Mouse (Mus musculus): ENCODE results near the gene Rbm20. TPM values are rescaled to one million over a fixed set of nuclear protein-coding genes. Genes with fewer than 3 reads are reported as not detected.

Rbm20 gene
- 0.86 and 0.88 TPM in 2 replicates for polyA plus RNA-seq (2015; fragmentation: Nextera tagmentation; extraction: Ambion mirVana)

GRCm38 (mm10) chr19:53676718-53677634, at the start of gene Rbm20:
Gene Rbm20, plus strand, starts transcription at chr19:53677306.
- Histone ChIP-seq H3K4me1 (ENCODE audit: control insufficient read depth, insufficient read depth, low read depth, low read length) (peaks cover 9% of the 10 kb centered on the region), H3K4me2 (ENCODE audit: low read length) (peak within 1 kb of the TSS; percentile 100), H3K9me3 (ENCODE audit: control insufficient read depth, low read length) (no peaks in the 10 kb centered on the region), H3K9ac (ENCODE audit: low read depth, low read length) (peak within 1 kb of the TSS; percentile 67), H3K36me3 (ENCODE audit: control insufficient read depth, insufficient read depth, low read length) (no peaks in the 10 kb centered on the region), H3K27ac (ENCODE audit: low read depth, low read length) (no peak within 1 kb of the TSS), H3K4me3 (ENCODE audit: low read length) (peak within 1 kb of the TSS; percentile 63), H3K27me3 (replicated peaks; ENCODE audit: control insufficient read depth, insufficient read depth, low read length) (peaks cover 28% of the 10 kb centered on the region)
- ATAC-seq: peak; percentile 88
- WGBS: under 1% methylated on average over 64 of the region's 82 CpGs

DNA sequence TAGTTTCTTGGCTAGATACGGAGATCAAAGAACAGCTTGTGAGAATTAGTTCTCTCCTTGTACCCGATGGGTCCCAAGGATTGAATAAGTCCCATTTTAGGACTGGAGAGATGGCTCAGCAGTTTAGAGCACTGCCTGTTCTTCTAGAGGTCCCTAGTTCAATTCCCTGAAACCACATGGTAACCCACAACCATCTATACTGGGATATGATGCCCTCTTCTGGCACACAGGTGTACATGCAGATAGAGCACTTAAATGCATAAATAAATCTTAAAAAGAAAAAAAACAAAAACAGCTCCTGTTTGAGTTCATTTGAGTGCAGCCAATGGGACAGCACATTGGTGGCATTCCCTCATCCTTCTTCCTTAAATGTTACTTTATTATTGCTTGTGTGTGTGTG, 39.1 kb upstream of the Rbm20 start:
- Histone ChIP-seq H3K4me3 (ENCODE audit: low read length) (no peak overlapping the region), H3K9ac (ENCODE audit: low read depth, low read length) (no peak overlapping the region), H3K27me3 (replicated peaks; ENCODE audit: control insufficient read depth, insufficient read depth, low read length) (no peaks in the 10 kb centered on the region), H3K27ac (ENCODE audit: low read depth, low read length) (no peak overlapping the region), H3K4me2 (ENCODE audit: low read length) (no peak overlapping the region), H3K4me1 (ENCODE audit: control insufficient read depth, insufficient read depth, low read depth, low read length) (no peaks in the 10 kb centered on the region), H3K36me3 (ENCODE audit: control insufficient read depth, insufficient read depth, low read length) (peaks cover 44% of the 10 kb centered on the region), H3K9me3 (ENCODE audit: control insufficient read depth, low read length) (no peaks in the 10 kb centered on the region)
- ATAC-seq: no peak
- 92% methylated on average over 2 of the region's 2 CpGs for WGBS

DNA sequence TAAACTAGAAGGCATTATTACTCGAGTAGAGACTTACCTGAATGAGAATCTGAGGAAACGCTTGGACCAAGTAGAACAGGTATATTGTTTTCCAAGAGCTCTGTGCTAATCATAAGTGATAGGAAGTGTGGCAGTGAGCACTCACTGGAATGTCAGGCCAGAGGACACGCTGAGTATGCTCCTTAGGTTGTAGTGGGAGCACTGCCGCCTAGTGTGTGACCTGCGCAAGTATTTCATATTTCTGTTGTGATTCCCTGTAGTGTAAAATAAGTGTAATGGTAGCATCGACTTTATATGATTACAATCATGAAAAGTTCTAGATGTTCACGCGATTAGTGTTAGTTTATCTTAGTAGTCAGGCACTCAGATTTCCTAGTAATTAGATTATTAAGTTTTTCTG, 38.4 kb upstream of the Rbm20 start:
- Histone ChIP-seq H3K27ac (ENCODE audit: low read depth, low read length) (no peak overlapping the region), H3K36me3 (ENCODE audit: control insufficient read depth, insufficient read depth, low read length) (peaks cover 42% of the 10 kb centered on the region), H3K4me1 (ENCODE audit: control insufficient read depth, insufficient read depth, low read depth, low read length) (no peaks in the 10 kb centered on the region), H3K27me3 (replicated peaks; ENCODE audit: control insufficient read depth, insufficient read depth, low read length) (no peaks in the 10 kb centered on the region), H3K4me2 (ENCODE audit: low read length) (no peak overlapping the region), H3K4me3 (ENCODE audit: low read length) (no peak overlapping the region), H3K9ac (ENCODE audit: low read depth, low read length) (no peak overlapping the region), H3K9me3 (ENCODE audit: control insufficient read depth, low read length) (no peaks in the 10 kb centered on the region)
- 91% methylated on average over 8 of the region's 8 CpGs for WGBS
- ATAC-seq: no peak

DNA sequence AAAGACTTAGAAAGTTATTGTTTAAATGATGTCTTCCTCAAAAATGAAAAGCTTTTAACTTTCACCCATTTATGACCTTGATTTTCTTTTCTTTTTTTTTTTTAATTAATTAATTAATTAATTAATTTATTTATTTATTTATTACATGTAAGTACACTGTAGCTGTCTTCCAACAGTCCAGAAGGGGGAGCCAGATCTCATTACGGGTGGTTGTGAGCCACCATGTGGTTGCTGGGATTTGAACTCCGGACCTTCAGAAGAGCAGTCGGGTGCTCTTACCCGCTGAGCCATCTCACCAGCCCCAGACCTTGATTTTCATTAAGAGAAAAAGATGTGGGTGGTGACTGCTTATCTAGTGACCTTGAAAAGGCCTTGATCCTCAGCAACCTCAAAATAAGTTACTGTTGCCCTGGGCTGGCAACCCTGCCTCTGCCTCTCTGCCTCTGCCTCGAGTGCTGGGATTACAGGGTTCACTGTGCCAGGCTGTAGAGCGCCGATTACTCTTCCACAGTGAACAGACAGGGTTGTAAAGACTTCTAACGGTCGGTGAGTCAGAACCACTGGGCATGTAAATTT, 33.0 kb upstream of the Rbm20 start:
- Histone ChIP-seq H3K27me3 (replicated peaks; ENCODE audit: control insufficient read depth, insufficient read depth, low read length) (no peaks in the 10 kb centered on the region), H3K4me3 (ENCODE audit: low read length) (no peak overlapping the region), H3K27ac (ENCODE audit: low read depth, low read length) (no peak overlapping the region), H3K9ac (ENCODE audit: low read depth, low read length) (no peak overlapping the region), H3K4me1 (ENCODE audit: control insufficient read depth, insufficient read depth, low read depth, low read length) (peaks cover 3% of the 10 kb centered on the region; the same call in 1 of the 2 replicates), H3K36me3 (ENCODE audit: control insufficient read depth, insufficient read depth, low read length) (peaks cover 47% of the 10 kb centered on the region), H3K9me3 (ENCODE audit: control insufficient read depth, low read length) (no peaks in the 10 kb centered on the region), H3K4me2 (ENCODE audit: low read length) (no peak overlapping the region)
- WGBS: 93% methylated on average over 9 of the region's 9 CpGs
- no peak for ATAC-seq

- H3K4me2 ChIP-seq (ENCODE audit: low read length): no peak overlapping the region
- no peaks in the 10 kb centered on the region for H3K9me3 ChIP-seq (ENCODE audit: control insufficient read depth, low read length)
- peaks cover 24% of the 10 kb centered on the region for H3K36me3 ChIP-seq (ENCODE audit: control insufficient read depth, insufficient read depth, low read length)
- no peaks in the 10 kb centered on the region for H3K27me3 ChIP-seq (replicated peaks; ENCODE audit: control insufficient read depth, insufficient read depth, low read length)
- H3K4me1 ChIP-seq (ENCODE audit: control insufficient read depth, insufficient read depth, low read depth, low read length): peaks cover 3% of the 10 kb centered on the region; the same call in 1 of the 2 replicates
- ATAC-seq: no peak
- 87% methylated on average over 9 of the region's 9 CpGs for WGBS
- H3K9ac ChIP-seq (ENCODE audit: low read depth, low read length): no peak overlapping the region
- H3K27ac ChIP-seq (ENCODE audit: low read depth, low read length): no peak overlapping the region
- H3K4me3 ChIP-seq (ENCODE audit: low read length): no peak overlapping the region
These were observed 29.8 kb upstream of the Rbm20 start for GRCm38 (mm10) chr19:53647301-53647700.

DNA sequence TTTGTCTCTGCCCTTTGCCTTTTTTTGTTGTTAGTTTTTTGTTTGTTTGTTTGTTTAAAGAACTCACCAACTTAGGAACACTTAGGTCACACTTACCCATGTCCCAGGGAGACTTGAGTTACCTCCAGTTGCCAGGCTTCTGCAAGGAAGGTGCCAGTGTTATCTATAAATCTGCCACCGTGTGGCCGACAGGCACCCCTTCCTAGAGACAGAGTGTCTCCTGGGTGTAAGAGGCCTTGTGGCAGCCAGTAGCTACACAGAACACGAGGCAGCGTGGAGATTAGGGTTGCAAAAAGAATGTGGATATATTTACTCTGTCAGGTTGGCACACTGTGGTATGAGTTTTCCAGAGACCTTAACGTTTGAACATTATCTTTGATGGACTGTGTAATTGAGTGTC, 29.1 kb upstream of the Rbm20 start:
- Histone ChIP-seq H3K27ac (ENCODE audit: low read depth, low read length) (no peak overlapping the region), H3K27me3 (replicated peaks; ENCODE audit: control insufficient read depth, insufficient read depth, low read length) (no peaks in the 10 kb centered on the region), H3K4me2 (ENCODE audit: low read length) (no peak overlapping the region), H3K9me3 (ENCODE audit: control insufficient read depth, low read length) (no peaks in the 10 kb centered on the region), H3K4me1 (ENCODE audit: control insufficient read depth, insufficient read depth, low read depth, low read length) (peaks cover 5% of the 10 kb centered on the region; the same call in 1 of the 2 replicates), H3K36me3 (ENCODE audit: control insufficient read depth, insufficient read depth, low read length) (peaks cover 21% of the 10 kb centered on the region; the same call in 1 of the 2 replicates), H3K4me3 (ENCODE audit: low read length) (no peak overlapping the region), H3K9ac (ENCODE audit: low read depth, low read length) (no peak overlapping the region)
- WGBS: 42% methylated on average over 5 of the region's 5 CpGs
- 0 out of 2 replicates have a peak, but pooled peaks have one; percentile 15 for ATAC-seq

- Histone ChIP-seq H3K4me1 (ENCODE audit: control insufficient read depth, insufficient read depth, low read depth, low read length) (peaks cover 6% of the 10 kb centered on the region), H3K27me3 (replicated peaks; ENCODE audit: control insufficient read depth, insufficient read depth, low read length) (no peaks in the 10 kb centered on the region), H3K9ac (ENCODE audit: low read depth, low read length) (no peak overlapping the region), H3K4me3 (ENCODE audit: low read length) (no peak overlapping the region), H3K27ac (ENCODE audit: low read depth, low read length) (no peak overlapping the region), H3K9me3 (ENCODE audit: control insufficient read depth, low read length) (no peaks in the 10 kb centered on the region), H3K4me2 (ENCODE audit: low read length) (no peak overlapping the region), H3K36me3 (ENCODE audit: control insufficient read depth, insufficient read depth, low read length) (peaks cover 17% of the 10 kb centered on the region; the same call in 1 of the 2 replicates)
- WGBS: 41% methylated on average over 10 of the region's 10 CpGs
- peak; percentile 81 for ATAC-seq
These were observed 28.3 kb upstream of the Rbm20 start for GRCm38 (mm10) chr19:53648802-53649236.

DNA sequence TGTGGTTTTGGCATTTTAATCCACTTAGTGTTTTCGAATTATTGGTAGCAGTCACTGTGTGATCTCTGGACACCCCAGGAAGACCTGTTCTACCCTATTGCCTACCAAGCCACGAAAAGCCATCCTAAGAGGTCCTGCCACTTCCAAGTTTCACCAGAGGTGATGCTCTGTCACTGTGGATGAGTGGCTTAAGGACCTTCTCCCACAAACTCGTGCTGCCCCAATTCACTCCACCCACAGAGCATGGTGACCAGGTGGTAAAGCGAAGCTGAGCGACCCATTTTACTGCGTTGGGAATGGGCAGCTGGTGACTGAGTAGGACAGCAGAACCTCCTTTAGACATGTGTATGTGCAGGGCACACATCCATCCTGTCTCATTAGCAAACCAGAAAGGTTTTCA, 27.7 kb upstream of the Rbm20 start:
- Histone ChIP-seq H3K27me3 (replicated peaks; ENCODE audit: control insufficient read depth, insufficient read depth, low read length) (no peaks in the 10 kb centered on the region), H3K4me3 (ENCODE audit: low read length) (no peak overlapping the region), H3K9ac (ENCODE audit: low read depth, low read length) (no peak overlapping the region), H3K4me2 (ENCODE audit: low read length) (no peak overlapping the region), H3K36me3 (ENCODE audit: control insufficient read depth, insufficient read depth, low read length) (peaks cover 14% of the 10 kb centered on the region; the same call in 1 of the 2 replicates), H3K9me3 (ENCODE audit: control insufficient read depth, low read length) (no peaks in the 10 kb centered on the region), H3K4me1 (ENCODE audit: control insufficient read depth, insufficient read depth, low read depth, low read length) (peaks cover 9% of the 10 kb centered on the region), H3K27ac (ENCODE audit: low read depth, low read length) (no peak overlapping the region)
- 0 out of 2 replicates have a peak, but pooled peaks have one; percentile 28 for ATAC-seq
- 79% methylated on average over 6 of the region's 6 CpGs for WGBS

DNA sequence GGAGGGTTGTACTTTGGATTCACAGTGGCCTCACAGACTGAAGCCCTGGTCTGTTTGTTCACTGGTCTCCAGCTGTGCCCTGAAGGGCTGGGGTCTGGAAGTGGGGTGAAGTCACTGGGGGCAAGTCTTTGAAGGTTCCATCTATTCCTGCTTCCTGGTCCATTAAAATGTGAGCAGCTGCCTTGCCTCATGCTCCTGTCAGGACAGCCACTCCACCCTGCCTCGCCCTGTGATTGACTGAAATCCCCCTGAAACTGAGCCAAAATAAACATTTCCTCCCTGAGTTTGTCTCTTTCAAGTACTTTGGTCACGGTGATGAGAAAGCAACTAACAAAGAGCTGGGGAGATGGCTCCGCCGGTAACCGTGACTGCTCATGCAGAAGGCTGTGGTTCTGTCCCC, 27.3 kb upstream of the Rbm20 start:
- Histone ChIP-seq H3K9ac (ENCODE audit: low read depth, low read length) (no peak overlapping the region), H3K27ac (ENCODE audit: low read depth, low read length) (no peak overlapping the region), H3K4me3 (ENCODE audit: low read length) (no peak overlapping the region), H3K27me3 (replicated peaks; ENCODE audit: control insufficient read depth, insufficient read depth, low read length) (no peaks in the 10 kb centered on the region), H3K9me3 (ENCODE audit: control insufficient read depth, low read length) (no peaks in the 10 kb centered on the region), H3K36me3 (ENCODE audit: control insufficient read depth, insufficient read depth, low read length) (peaks cover 14% of the 10 kb centered on the region; the same call in 1 of the 2 replicates), H3K4me2 (ENCODE audit: low read length) (no peak overlapping the region), H3K4me1 (ENCODE audit: control insufficient read depth, insufficient read depth, low read depth, low read length) (peaks cover 9% of the 10 kb centered on the region)
- no peak for ATAC-seq
- 53% methylated on average over 5 of the region's 5 CpGs for WGBS
